Mouse (Mus musculus) hindbrain, embryonic 16.5 days (tissue): ENCODE data around the gene Akap2. TPM values are rescaled to one million over a fixed set of nuclear protein-coding genes. Genes with fewer than 3 reads are reported as not detected.

ENCODE experiments used
- ATAC-seq: fragments of 200-750 bp; cut with Nextera tagmentation; 2 replicates; pipeline ENCODE4 v1.8.0; 2017; ENCODE audit warnings: moderate TSS enrichment, moderate library complexity
- H3K27ac ChIP-seq: fragments of 300-500 bp; sonication (generic); 2 replicates; pipeline ENCODE4 v1.5.1; 2014; ENCODE audit warnings: low read depth, mild to moderate bottlenecking, control low read depth, low read length, moderate library complexity
- H3K27me3 ChIP-seq: fragments of 300-500 bp; sonication (generic); replicated peaks from 2 replicates; pipeline ENCODE4 v1.6.1; 2014; ENCODE audit warnings: low read length; ENCODE audit not compliant: control insufficient read depth, insufficient read depth
- H3K36me3 ChIP-seq: fragments of 300-500 bp; sonication (generic); 2 replicates; pipeline ENCODE4 v1.6.1; 2014; ENCODE audit warnings: mild to moderate bottlenecking, low read length, moderate library complexity, mixed read lengths; ENCODE audit not compliant: control insufficient read depth, insufficient read depth
- H3K4me1 ChIP-seq: fragments of 300-500 bp; sonication (generic); 2 replicates; pipeline ENCODE4 v1.6.1; 2014; ENCODE audit warnings: low read depth, low read length; ENCODE audit not compliant: control insufficient read depth, insufficient read depth
- H3K4me2 ChIP-seq: fragments of 300-500 bp; sonication (generic); 2 replicates; pipeline ENCODE4 v1.6.1; 2014; ENCODE audit warnings: mild to moderate bottlenecking, low read length, control low read depth, moderate library complexity
- H3K4me3 ChIP-seq: fragments of 300-500 bp; sonication (generic); 2 replicates; pipeline ENCODE4 v1.5.1; 2014; ENCODE audit warnings: mild to moderate bottlenecking, low read length, control low read depth, moderate library complexity
- H3K9ac ChIP-seq: fragments of 300-500 bp; sonication (generic); 2 replicates; pipeline ENCODE4 v1.6.1; 2014; ENCODE audit warnings: low read depth, mild to moderate bottlenecking, control low read depth, low read length, moderate library complexity
- H3K9me3 ChIP-seq: fragments of 300-500 bp; sonication (generic); 2 replicates; pipeline ENCODE4 v1.6.1; 2014; ENCODE audit warnings: mild to moderate bottlenecking, low read length, moderate library complexity; ENCODE audit not compliant: control insufficient read depth
- WGBS: fragments of 180-500 bp; shearing (Covaris S2); extraction: QIAGEN DNeasy Blood & Tissue Kit; methylation state at CpG from one replicate; pipeline ENCODE4 v1.1.7; 2014; 5-methylcytosine and 5-hydroxymethylcytosine counted together
- polyA plus RNA-seq: library from polyadenylated mRNA; unstranded; fragments of >200 nt; fragmentation: Nextera tagmentation; extraction: Ambion mirVana; gene quantifications from 2 replicates; pipeline ENCODE4 v1.2.1, GENCODE M21; 2015

Gene Akap2
- polyA plus RNA-seq, 1 experiment from 2014 or later: 11.4 TPM

GRCm38 (mm10) chr4:57780403-57780802 is 62.9 kb downstream of the Akap2 start:
- H3K4me3 ChIP-seq: no peak overlapping the region
- no peaks in the 10 kb centered on the region for H3K27me3 ChIP-seq
- H3K4me2 ChIP-seq: no peak overlapping the region
- H3K9me3 ChIP-seq: no peaks in the 10 kb centered on the region
- 32% methylated on average over 4 of the region's 4 CpGs for WGBS
- no peaks in the 10 kb centered on the region for H3K36me3 ChIP-seq
- no peak overlapping the region for H3K9ac ChIP-seq
- H3K4me1 ChIP-seq: peaks cover 14% of the 10 kb centered on the region
- no peak for ATAC-seq
- H3K27ac ChIP-seq: no peak overlapping the region

- Histone ChIP-seq H3K27me3 (no peaks in the 10 kb centered on the region), H3K36me3 (no peaks in the 10 kb centered on the region), H3K4me3 (no peak overlapping the region), H3K4me1 (peaks cover 14% of the 10 kb centered on the region), H3K9me3 (no peaks in the 10 kb centered on the region), H3K27ac (peak overlapping the region; percentile 2; the same call in 1 of the 2 replicates), H3K9ac (no peak overlapping the region), H3K4me2 (peak overlapping the region; percentile 18; the same call in 1 of the 2 replicates)
- 0 out of 2 replicates have a peak, but pooled peaks have one; percentile 3 for ATAC-seq
- WGBS: 5% methylated on average over 20 of the region's 20 CpGs
Observed at GRCm38 (mm10) chr4:57780833-57781641, 63.6 kb downstream of the Akap2 start.

GRCm38 (mm10) chr4:57781994-57782393 is 64.5 kb downstream of the Akap2 start:
- WGBS: 1% methylated on average over 26 of the region's 26 CpGs
- H3K4me1 ChIP-seq: peaks cover 14% of the 10 kb centered on the region
- H3K4me3 ChIP-seq: peak overlapping the region; percentile 54
- 0 out of 2 replicates have a peak overlapping the region, but pooled peaks have one; percentile 13 for H3K27ac ChIP-seq
- H3K36me3 ChIP-seq: no peaks in the 10 kb centered on the region
- H3K9ac ChIP-seq: peak overlapping the region; percentile 68
- no peaks in the 10 kb centered on the region for H3K27me3 ChIP-seq
- H3K9me3 ChIP-seq: no peaks in the 10 kb centered on the region
- H3K4me2 ChIP-seq: peak overlapping the region; percentile 89
- peak; percentile 90 for ATAC-seq

- Histone ChIP-seq H3K4me1 (peaks cover 14% of the 10 kb centered on the region), H3K36me3 (no peaks in the 10 kb centered on the region), H3K9ac (peak overlapping the region; percentile 68), H3K4me3 (peak overlapping the region; percentile 54), H3K27me3 (no peaks in the 10 kb centered on the region), H3K27ac (no peak overlapping the region), H3K9me3 (no peaks in the 10 kb centered on the region), H3K4me2 (peak overlapping the region; percentile 89)
- WGBS: 4% methylated on average over 33 of the region's 33 CpGs
- ATAC-seq: peak; percentile 58
Observed at GRCm38 (mm10) chr4:57782549-57783390, 65.3 kb downstream of the Akap2 start.

- Histone ChIP-seq H3K27me3 (no peaks in the 10 kb centered on the region), H3K9me3 (no peaks in the 10 kb centered on the region), H3K9ac (peak overlapping the region; percentile 68), H3K4me1 (peaks cover 14% of the 10 kb centered on the region), H3K4me2 (peak overlapping the region; percentile 89), H3K36me3 (no peaks in the 10 kb centered on the region), H3K27ac (no peak overlapping the region), H3K4me3 (peak overlapping the region; percentile 54)
- 26% methylated on average over 9 of the region's 9 CpGs for whole genome bisulfite sequencing
- ATAC-seq: no peak
Observed at GRCm38 (mm10) chr4:57783391-57783770, 65.9 kb downstream of the Akap2 start.

- Histone ChIP-seq H3K36me3 (no peaks in the 10 kb centered on the region), H3K4me1 (peaks cover 14% of the 10 kb centered on the region), H3K4me3 (no peak overlapping the region), H3K27ac (no peak overlapping the region), H3K9ac (no peak overlapping the region), H3K4me2 (peak overlapping the region; percentile 89; the same call in 1 of the 2 replicates), H3K27me3 (no peaks in the 10 kb centered on the region), H3K9me3 (no peaks in the 10 kb centered on the region)
- no peak for ATAC-seq
- WGBS: 67% methylated on average over 11 of the region's 11 CpGs
Observed at GRCm38 (mm10) chr4:57783853-57784600, 66.6 kb downstream of the Akap2 start.

GRCm38 (mm10) chr4:57788709-57789108 is 71.3 kb downstream of the Akap2 start:
- peak; percentile 25; the same call in 1 of the 2 replicates for ATAC-seq
- no peak overlapping the region for H3K4me2 ChIP-seq

GRCm38 (mm10) chr4:57789118-57789517 is 71.7 kb downstream of the Akap2 start:
- Histone ChIP-seq H3K4me1 (no peaks in the 10 kb centered on the region), H3K9me3 (no peaks in the 10 kb centered on the region), H3K4me2 (no peak overlapping the region), H3K27me3 (no peaks in the 10 kb centered on the region), H3K9ac (no peak overlapping the region), H3K27ac (no peak overlapping the region), H3K4me3 (no peak overlapping the region), H3K36me3 (no peaks in the 10 kb centered on the region)
- ATAC-seq: no peak

More at GRCm38 (mm10) chr4:57788709-57789108, 71.3 kb downstream of the Akap2 start:
- Histone ChIP-seq H3K9ac (no peak overlapping the region), H3K27ac (no peak overlapping the region), H3K36me3 (no peaks in the 10 kb centered on the region), H3K4me1 (peaks cover 2% of the 10 kb centered on the region; the same call in 1 of the 2 replicates), H3K4me3 (no peak overlapping the region), H3K27me3 (no peaks in the 10 kb centered on the region), H3K9me3 (no peaks in the 10 kb centered on the region)
- 63% methylated on average over 5 of the region's 5 CpGs for WGBS
